Mouse (Mus musculus) embryonic stem cell, embryonic (primary cell): Measurements from ENCODE around the gene Erh.

Source experiments
- CTCF ChIA-PET, 4 experiments: fragments of 300-600 bp in 2 of 4; fragments of 350-600 bp in 2 of 4; sonication (Branson Sonifier 250); formaldehyde crosslinking; loops; one replicate each; lab custom pipeline; 2022; ENCODE audit warnings: inconsistent platforms in 2 of 4; lab: Charles Lee
- POLR2A ChIA-PET, 4 experiments: fragments of 300-600 bp in 2 of 4; fragments of 350-600 bp in 2 of 4; sonication (Branson Sonifier 250); formaldehyde crosslinking; loops; one replicate each; lab custom pipeline; 2022; ENCODE audit warnings: antibody characterized with exemption in 4 of 4, inconsistent platforms in 1 of 4; lab: Charles Lee

Gene Erh

DNA sequence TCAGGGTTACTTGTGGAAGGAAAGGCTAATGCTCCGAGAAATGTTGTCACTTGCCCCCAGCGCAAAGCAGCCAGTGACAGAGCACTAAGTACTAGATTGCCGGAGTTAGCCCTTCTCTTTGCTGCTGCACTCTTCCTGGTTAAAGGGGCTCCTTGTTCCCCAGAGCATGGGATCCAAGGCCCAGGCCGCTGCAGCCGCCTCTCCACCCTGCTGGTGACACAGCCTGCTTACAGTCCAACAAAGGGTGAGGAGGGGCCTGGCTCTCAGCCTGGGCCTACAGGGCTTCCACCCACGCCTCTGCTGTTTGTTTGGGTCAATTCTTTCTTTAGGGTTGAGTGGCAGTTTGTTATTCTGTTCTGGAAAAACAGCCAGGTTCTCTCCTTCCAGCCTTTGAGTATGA is 45.4 kb downstream of the Erh start:
- ChIA-PET POLR2A (interaction anchor here in 2 of 4 experiments (0.5 to 2.2 kb wide), 9 partner anchors 8 to 159 kb away, joined by 3 to 7 read pairs (median 3); partner anchors contain the start of genes Galnt16 (in 1 of the 2) and Slc39a9 (in 1 of the 2)), CTCF (interaction anchor here in 3 of 4 experiments (0.9 to 2.0 kb wide), 8 partner anchors 8 to 116 kb away, joined by 3 to 5 read pairs (median 4); no protein-coding TSS in a partner anchor)

DNA sequence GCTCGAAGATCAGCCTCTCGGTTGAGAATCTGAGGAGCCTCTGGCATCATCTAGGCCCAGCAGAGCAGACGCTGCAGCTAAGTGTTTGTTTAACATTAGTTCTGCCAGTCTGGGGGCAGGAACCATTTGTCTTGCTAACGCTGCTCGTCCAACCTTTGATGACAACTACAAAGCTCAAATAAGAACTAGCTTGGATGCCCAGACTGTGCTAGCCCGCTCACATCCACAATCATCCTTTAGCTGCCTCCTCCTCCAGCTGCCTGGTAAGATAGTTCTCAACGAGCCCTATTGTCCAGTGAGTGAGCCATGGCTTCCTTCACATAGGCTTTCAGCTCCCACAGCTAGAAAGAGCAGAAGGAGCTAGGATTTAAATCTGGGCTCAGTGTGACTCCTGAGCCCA is 45.9 kb downstream of the Erh start:
- ChIA-PET CTCF (interaction anchor here in 3 of 4 experiments (0.6 to 2.0 kb wide), 10 partner anchors 8 to 452 kb away, joined by 3 to 5 read pairs (median 3); no protein-coding TSS in a partner anchor), POLR2A (interaction anchor here in 2 of 4 experiments (0.5 to 2.2 kb wide), 14 partner anchors 9 to 1379 kb away, joined by 3 to 7 read pairs (median 3); partner anchors contain the start of genes Slc39a9 (in 2 of the 2), Erh (in 1 of the 2), Galnt16 (in 1 of the 2) and Zfp36l1 (in 1 of the 2))

DNA sequence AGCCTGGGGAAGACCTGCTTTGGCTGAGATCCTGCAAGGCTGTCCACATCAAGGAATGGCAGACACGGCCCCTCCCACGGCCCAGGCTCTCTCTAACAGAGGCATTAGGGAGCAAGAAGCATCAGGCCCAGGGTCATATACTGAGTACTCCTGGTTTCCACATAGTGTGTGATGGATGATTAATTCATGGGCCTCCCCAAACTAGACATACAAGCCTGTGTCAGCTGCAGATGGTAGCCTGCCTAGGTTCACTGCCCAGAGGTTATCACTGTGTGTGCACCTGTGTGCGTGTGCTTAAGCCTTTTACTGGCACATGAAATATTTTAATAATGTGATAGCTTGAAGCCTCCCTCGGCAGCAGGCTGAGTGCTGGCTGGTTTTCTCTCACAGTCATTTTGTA is 48.2 kb downstream of the Erh start:
- CTCF ChIA-PET, result interaction anchor here in 1 of 4 experiments (0.5 kb wide), 1 partner anchor 13 kb away, joined by 3 read pairs; no protein-coding TSS in a partner anchor
- POLR2A ChIA-PET, result interaction anchor here in 1 of 4 experiments (1.3 to 2.2 kb wide), 2 partner anchors 22 to 32 kb away, joined by 3 to 5 read pairs; no protein-coding TSS in a partner anchor

DNA sequence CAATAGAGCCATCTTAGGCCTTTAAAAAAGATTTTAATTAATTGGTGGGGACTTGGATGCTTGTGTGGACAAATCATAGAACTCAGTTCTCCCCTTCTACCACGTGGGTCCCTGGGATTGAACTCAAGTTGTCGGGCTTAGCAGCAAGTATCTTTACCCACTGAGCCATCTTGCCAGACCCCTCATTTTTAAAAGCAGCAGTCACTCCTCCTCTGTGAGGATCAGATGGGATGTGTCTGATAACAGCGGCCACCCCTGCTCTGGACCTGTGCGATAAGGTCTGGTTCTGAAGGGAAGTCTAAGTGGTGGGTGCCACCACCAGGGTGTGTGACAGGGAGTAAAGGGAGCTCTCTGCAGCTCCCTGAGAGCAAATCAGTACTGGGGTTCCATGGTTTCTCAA is 48.6 kb downstream of the Erh start:
- POLR2A ChIA-PET, result interaction anchor here in 1 of 4 experiments (1.3 to 2.2 kb wide), 3 partner anchors 11 to 32 kb away, joined by 3 to 6 read pairs (median 5); no protein-coding TSS in a partner anchor

DNA sequence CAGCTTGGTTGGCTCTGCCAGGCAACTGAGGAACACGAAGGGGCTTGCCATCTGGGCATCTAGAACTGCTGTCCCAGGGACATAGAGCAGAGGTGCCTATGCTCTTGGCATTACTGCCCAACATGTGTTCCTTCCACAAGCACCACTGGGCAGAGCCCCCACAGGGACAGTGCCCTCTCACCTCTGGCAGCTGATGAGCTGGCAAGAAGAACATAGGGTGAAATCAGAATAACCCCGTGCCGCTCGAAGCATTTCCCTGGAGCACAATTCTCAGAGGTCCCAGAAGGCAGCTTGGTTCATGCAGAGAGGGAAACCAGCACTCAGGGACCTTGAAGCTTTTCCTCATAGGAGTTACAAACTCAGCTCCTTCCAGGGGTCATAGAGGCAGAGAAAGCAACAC is 49.4 kb downstream of the Erh start:
- ChIA-PET CTCF (interaction anchor here in 3 of 4 experiments (0.5 to 1.4 kb wide), 5 partner anchors 9 to 441 kb away, joined by 3 read pairs; no protein-coding TSS in a partner anchor), POLR2A (interaction anchor here in 1 of 4 experiments (1.3 to 2.2 kb wide), 4 partner anchors 12 to 33 kb away, joined by 3 to 6 read pairs (median 5); no protein-coding TSS in a partner anchor)

More for the DNA sequence above, 48.6 kb downstream of the Erh start:
- CTCF ChIA-PET, result interaction anchor here in 1 of 4 experiments (1.0 kb wide), 1 partner anchor 126 kb away, joined by 3 read pairs; no protein-coding TSS in a partner anchor

DNA sequence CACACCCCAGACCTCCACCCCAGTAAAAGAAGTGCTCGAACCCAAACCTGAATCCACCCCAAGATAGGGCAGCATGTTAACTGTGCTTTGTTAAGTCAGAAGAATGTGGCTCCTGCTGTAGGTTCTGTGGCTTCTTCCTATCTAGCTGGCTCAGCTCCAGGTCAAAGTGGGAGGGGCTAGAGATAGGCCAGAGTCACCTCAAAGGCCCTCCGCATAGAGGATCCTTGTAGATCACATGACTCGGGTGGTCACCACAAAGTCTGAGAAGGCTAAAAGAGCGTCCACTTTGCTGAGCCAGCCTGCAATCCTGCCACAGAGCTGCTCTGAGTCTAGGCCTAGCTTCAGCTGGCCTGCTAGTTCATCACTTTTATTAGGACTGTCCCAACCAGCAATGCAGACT is 50.0 kb downstream of the Erh start:
- POLR2A ChIA-PET, result interaction anchor here in 1 of 4 experiments (1.3 to 2.1 kb wide), 2 partner anchors 12 to 33 kb away, joined by 5 to 6 read pairs; no protein-coding TSS in a partner anchor

DNA sequence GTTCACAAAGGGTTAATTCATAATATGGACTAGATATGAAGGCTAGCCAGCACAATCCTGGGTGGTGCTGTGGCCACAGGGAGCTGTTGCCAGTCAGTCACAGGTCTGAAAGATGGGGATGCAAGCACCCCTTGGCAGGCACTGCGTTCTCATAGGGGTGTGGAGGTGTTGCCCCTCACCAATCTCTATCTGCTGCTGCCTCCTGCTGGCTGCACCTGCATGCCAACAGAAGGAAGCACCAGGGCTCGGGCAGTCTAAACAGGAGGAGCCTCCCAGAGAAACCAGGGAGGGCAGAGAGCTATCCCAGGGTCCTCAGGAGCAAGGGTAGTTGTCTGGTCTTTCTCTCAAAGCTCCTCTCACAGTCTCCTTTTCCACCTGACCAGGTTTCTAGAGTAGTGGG is 59.2 kb downstream of the Erh start:
- ChIA-PET CTCF (interaction anchor here (0.5 to 1.7 kb wide), 15 partner anchors 9 to 387 kb away, joined by 3 to 8 read pairs (median 3); no protein-coding TSS in a partner anchor), POLR2A (interaction anchor here in 2 of 4 experiments (0.9 to 2.0 kb wide), 3 partner anchors 10 to 32 kb away, joined by 3 to 6 read pairs (median 3); no protein-coding TSS in a partner anchor)

More for the DNA sequence above, 50.0 kb downstream of the Erh start:
- CTCF ChIA-PET, result interaction anchor here in 3 of 4 experiments (0.5 to 1.4 kb wide), 4 partner anchors 9 to 440 kb away, joined by 3 read pairs; no protein-coding TSS in a partner anchor
